Mouse (Mus musculus): ENCODE measurements around the gene A730009L09Rik.

- TF ChIP-seq CTCF (IDR thresholded peaks at IDR 0.05; ENCODE audit: borderline replicate concordance, control insufficient read depth, extremely low read depth, insufficient read depth, low read length, poor library complexity) (no peak), POLR2A (IDR thresholded peaks at IDR 0.05; ENCODE audit: control insufficient read depth, extremely low read depth, insufficient read depth, low read length, poor library complexity) (no peak)
Observed at GRCm38 (mm10) chr16:84495438-84495837, 19.5 kb upstream of the A730009L09Rik start.
